Mouse (Mus musculus) retina, embryonic 14.5 days (tissue): ENCODE results near the gene Ccdc57.
"Not testable (repeated sequence)": the region's sequence is repeated elsewhere in the genome, so short reads cannot be mapped to it uniquely, and the experiment has no call there.

Experiments
- DNase-seq: peaks from one replicate; pipeline ENCODE4 v3.0.0-alpha.2; 2015; ENCODE audit warnings: low spot score

Ccdc57 gene

DNA sequence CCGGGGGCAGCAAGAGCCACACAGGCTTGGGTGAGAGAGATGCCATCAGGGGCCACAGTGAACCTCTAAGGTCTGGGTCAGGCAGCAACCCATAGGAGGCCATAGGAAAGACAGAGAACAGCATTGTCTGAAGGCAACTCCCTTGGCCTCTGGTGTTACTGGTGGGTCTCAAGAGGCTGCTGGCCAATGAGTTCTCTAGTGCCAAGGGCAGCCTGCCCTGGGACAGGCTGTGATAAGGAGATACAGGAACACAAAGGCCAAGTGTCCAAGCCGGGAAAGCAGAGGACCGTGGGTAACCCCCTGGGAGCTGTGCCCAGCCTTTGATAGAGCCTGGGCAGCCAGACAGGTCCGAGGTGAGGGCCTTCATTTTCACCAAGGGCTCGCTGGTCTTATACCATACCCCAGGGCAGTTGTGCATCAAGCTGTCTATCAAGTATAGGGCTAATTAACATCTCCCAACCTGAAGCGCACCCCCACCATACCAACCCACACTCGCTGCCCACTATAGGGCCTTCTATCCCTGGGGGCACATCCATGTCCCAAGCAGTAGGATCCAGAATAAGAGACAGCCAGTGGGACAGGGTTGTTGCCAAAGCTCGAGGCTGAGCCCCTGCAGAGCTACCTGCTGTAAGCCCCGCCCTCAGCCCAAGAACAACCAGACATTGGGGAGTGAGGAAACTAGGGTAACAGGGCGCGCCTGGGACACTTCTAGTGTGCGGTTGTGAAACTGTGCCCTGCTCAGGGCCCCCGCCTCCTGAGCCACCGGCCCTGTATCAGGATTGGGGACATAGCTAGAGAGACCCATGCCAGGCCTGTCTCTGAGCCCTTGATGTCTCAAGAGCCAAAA lies 111.4 kb downstream of the Ccdc57 start:
- no peak for DNase-seq

DNA sequence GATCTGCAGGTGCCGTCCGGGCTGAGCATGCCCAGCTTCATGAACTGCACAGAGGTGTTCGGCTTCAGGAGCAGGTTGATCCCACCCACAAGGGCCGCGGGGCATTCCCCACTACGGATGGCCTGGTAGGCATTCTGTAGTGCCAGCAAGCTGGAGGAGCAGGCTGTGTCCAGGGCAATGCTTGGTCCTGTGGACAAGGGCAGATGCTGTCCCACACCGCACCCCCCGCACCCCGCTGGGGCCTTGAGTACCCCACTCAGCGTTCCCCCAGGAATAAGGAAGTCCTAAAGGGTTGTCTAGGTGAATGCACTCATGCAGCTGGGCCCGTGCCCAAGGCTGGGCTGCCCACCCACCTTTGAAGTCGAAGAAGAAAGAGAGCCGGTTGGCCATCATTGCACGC lies 112.1 kb downstream of the Ccdc57 start:
- no peak for DNase-seq

DNA sequence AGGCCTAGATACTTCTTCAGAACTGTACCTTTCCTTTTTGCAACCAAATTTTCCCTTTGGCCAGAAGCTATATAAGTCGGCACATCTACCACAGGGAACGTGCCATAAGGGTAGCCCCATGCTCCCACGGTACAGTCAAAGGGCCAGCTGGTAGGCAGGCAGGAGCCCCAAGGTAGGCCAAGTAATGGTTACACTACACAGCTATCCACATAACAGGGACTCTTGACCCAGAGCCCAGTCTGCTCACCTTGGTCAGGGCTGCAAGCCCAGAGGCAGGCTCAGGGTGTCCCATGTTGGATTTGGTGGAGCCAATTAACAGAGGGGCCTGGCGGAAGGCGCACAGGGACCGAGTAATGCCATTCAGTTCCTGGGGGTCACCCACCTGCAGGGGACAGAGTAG lies 113.1 kb downstream of the Ccdc57 start:
- no peak for DNase-seq

DNA sequence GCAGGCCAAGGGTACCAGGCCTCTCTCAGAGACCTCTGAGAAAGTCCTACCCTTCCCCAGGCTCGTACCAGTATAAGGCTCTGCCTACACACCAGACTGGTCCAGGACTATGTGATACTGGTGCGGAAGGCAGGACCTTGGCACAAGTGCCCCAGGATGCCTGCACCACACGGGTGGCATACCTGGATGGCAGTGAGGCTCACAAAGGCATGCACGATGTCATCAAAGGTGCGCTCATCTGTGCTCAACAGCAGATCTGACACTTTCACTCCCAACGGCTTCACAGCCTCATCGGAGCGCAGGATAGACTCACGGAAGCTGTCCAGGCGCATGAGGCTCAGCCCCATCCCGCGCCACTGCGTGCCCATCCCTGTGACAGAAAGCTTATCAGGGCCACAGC lies 114.4 kb downstream of the Ccdc57 start:
- no peak for DNase-seq

DNA sequence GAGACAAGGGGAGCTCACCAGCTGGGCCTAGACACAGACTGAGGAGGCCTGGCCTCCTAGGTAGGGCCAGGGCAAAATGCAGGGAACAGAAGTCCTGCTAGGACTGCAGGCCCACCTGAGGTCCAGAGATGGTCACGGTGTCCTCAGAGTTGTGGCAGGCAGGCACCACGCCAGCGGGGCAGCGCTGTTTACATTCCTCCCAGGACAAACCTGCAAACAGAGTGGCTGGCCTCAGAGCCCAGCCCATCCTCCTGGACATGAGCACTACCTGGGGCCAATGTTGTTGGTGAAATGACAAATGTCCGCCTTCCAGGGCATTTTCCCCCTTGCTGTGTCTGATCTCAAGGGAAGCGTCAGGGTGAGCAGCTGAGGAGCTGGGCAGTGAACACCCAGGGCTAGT lies 115.3 kb downstream of the Ccdc57 start:
- DNase-seq = no peak

DNA sequence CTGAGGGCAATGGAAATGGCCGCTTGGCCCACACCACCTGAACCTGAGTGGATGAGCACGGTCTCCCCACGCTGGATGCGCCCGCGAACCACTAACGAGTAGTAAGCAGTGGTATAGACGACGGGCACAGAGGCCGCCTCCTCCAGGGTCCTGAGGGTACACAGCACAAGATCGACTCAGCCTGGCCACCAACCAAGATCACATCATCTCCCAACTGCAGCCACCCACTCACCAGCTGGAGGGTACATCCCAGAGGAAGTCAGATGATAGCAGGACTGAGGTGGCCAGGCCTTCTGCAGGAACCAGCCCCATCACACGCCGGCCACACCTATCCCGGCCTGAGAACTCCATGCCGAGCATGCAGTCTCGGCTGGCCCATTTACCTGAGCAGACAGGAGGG lies 120.6 kb downstream of the Ccdc57 start:
- no peak for DNase-seq

DNA sequence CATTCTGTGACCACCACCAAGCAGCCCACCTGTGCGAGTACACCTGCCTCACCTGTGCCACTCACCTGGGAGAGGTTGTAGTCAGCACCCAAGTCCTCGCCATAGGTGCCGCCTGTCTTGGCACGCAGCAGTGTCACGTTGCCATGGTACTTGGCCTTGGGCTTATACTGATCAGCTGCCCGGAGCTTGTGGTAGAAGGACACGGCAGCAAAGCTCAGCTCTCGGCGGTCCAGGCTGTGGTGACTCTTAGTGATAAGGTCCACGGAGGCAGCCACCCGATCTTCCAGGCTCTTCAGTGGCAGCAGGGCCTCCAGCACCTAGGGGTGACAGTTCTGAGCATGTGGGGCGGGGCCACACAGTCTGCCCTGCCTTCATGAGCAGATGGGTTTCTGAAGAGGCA lies 124.7 kb downstream of the Ccdc57 start:
- DNase-seq = no peak

DNA sequence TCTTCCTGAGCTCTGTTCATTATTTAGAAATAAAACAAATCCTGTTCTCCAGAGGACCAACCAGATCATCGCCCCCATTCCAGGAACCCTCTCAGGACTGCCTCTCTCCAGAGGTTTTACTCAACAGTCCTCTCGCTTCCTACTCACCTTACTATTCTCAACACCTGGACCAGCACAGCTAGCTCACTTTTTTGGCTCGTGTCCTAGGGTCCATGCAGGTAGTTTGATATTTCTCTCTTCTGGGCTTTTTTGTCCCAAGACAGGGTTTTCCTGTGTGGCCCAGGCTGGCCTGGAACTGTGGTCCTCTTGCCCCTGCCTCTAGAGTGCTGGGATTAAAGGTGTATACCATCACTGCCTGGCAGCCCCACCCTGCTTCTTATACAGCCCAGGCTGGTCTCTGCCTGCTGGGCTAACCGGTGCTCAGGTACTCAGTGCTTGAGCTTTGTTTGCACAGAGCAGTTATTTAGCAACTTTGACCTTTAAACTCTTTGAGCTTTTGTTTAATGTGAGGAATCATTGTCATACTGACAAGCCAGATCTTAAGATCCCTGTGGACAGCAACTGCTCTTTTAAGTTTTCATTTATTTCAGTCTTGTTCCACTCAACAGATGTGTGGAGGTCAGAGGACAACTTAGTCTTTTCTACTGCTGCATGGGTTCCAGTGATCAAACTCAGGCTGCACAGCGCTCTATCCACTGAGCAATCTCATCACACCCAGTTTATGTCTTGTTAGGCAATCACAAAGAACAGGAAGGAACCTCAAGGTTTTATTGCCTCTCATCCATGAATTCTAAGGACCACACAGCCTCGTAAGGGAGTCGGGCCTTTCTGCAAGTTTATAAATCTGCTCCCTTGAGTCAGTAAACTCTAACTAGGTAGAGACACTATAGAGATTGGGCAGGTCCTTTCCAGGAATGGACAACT lies 127.0 kb downstream of the Ccdc57 start:
- no peak for DNase-seq

DNA sequence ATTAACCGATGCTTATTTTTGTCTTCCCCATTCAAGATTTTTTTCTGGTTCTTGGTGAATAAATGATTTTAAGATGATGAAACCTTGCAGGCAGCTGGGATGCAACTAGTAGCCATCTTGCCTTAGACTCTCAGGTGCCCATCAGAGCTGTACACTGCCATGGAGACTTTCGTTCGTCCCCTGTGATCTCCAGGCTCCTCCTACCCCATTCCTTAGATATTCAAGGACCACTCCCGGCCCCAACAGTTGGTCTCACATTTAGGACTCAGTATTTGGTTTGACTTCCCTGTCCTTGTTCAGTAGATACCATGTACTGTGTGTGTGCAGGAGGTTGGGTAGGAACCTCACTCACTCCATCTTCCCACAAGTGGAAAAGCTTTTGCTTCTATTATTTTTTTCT lies 127.9 kb downstream of the Ccdc57 start:
- DNase-seq = no peak

DNA sequence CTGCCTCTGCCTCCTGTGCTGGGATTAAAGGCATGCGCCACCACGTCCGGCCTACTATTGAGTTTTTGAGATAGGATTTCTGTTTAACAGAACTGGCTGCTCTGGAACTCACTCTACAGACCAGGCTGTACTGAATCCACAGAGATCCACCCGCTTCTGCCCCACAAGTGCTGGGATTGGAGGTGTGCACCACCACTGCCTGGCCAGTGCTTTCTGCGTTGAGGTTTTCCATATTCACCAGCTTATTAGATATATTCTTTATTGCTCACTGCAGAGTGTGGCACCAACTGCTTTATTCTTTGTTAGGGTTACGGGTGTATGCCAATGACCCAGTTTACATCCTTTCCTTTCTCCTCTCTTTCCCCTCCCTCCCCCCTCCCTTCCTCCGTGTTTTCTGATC lies 128.4 kb downstream of the Ccdc57 start:
- DNase-seq = no peak

DNA sequence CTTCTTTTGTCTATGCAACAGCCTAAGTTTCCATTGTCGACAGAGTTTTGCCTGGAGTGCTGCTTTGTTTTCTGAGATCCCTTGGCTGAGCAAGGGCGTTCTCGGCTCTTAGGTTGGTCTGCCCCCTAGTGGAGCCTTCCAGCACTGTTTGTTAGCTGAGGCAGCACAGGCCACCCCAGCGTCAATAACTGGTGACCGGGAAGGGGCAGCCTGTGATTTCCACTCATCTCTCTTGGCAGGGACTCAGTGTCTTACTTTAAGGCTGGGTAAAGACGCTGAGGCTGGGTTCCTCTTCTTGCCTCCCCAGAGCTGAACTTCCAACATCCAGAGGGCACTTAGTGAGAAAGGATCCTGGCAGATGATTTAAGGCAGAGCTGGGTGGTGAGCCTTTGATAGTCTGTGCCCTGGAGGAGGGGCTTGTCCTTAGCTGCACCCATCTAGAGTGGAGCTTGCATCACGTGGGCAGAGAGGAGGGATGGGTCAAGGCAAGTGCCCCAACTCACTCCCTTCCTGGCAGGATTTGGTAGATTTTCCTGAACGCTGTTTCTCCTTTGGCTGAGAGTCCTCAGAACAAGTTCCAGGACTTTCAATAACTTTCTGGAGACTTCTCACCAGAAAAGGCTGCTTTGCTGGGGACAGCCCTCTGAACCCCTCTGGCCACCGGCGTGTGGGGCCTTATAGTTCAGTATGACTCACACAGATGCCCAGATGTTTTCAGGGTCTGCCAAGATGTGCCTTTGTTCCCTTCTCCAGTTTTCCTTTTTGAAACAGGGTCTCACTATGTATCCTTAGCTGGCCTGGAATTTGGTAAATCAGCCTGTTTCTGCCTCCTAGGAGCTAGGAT lies 132.4 kb downstream of the Ccdc57 start:
- peak; percentile 97 for DNase-seq

DNA sequence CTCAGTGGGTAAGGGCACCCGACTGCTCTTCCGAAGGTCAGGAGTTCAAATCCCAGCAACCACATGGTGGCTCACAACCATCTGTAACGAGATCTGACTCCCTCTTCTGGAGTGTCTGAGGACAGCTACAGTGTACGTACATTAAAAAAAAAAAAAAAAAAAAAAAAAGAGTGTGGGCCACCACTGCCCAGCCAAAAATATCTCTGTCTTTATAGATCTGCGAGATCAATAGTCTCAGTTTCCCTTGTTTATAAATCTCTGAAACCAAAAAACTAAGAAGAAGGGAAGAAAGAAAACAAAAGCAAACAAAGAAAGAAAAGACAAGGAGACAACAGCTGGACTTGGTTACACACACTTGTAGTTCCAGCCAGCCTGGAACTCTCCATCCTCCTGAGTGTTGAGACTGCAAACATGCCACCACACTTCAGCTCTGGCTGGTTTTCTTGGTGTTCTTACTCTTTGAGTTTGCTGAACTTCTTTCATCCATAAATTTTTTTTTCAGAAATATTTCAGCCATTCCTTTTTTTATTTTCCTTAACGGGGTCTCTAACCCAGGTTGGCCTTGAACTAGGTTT lies 133.3 kb downstream of the Ccdc57 start:
- DNase-seq = no peak

DNA sequence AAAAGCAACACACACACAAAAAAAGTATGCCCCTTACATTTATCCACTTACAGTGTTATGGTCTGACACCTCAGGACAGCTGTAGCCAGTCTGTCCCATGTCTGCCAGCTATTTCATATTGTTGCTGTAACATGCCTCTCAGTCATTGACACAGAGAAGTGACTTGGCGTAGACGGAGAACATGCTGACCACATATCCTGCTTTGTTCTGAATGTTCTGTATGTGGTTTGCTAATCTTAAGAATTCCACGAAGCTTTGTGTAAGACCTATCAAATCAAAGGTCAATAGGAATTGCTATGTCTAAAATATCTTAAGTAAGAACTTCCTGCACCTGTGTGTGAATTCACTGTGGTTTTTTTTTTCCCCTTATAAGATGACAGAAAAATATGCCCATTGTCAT lies 134.4 kb downstream of the Ccdc57 start:
- DNase-seq = no peak

DNA sequence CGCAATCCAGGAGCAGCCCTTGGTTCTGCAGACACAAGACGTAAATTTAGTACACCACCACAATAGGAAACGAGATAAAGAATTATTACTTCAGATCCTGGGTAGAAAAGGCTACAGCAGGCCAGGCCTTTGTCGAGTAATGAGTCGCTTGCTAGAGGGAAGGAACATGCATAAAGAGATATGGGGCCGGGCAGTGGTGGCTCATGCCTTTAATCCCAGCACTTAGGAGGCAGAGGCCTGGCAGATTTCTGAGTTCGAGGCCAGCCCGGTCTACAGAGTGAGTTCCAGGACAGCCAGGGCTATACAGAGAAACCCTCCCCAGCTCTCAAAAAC lies 136.1 kb downstream of the Ccdc57 start:
- no peak for DNase-seq

DNA sequence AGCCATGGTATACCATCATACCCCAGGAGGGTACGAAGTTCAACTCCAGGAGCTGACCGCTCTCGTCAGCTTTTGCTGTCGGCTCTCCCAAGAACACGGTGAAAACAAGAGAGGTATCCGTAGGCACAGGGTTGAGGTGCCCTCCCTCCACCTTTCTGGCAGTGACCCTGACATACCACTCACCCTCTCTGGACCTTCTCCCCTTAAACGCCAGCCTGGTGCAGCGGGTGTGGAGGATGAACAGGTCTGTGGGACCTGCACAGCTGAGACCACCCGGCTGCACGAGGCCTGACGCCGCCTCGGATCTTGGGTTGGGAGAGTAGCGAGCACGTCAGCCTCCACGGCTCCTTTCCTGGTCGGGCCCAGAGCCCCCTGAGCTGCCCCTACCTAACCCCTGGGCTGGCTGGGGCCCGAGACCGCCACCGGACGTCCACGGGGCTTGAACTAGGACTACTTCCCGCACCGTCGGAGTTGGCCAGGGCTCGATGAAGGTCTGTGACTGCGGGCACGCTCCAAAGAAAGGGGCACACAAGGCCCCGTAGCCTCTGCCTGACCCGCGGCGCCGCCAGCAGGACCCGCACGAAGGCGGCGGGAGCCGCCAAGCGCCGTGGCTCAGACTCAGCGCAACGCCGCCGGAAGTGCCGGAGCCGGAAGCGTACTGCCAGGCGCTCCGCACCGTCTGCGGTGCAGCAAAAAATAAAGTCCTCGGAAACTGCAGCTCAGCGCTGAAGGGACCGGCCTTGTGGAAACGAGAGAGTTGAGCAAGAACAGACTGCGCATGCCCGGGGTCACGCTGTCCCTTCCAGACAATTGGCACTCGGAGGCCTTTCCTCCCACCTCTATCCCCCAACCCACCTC lies 136.7 kb downstream of the Ccdc57 start, which contains the start of gene Dus1l:
Gene Dus1l, minus strand, starts transcription at position 648 of the 858 bp plus-strand sequence.
- peak; percentile 99 for DNase-seq

DNA sequence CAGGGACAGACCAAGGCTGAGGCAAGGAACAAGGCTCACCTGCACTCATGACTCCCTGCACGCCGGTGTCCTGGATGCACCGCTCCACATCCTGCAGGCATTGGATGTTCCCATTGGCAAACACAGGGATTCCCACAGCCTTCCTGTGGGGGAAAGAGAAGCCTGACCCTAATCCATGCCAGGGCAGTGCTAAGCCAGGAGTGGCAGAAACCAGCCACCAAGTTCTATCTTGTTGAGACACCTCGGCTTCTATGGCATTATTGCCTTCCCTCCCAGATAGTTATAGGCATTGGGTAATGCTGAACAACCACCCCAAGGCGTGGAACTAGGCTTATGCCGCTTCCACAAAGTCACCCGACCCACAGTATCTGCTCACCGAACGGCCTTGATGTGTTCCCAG lies 140.0 kb downstream of the Ccdc57 start:
- no peak for DNase-seq

DNA sequence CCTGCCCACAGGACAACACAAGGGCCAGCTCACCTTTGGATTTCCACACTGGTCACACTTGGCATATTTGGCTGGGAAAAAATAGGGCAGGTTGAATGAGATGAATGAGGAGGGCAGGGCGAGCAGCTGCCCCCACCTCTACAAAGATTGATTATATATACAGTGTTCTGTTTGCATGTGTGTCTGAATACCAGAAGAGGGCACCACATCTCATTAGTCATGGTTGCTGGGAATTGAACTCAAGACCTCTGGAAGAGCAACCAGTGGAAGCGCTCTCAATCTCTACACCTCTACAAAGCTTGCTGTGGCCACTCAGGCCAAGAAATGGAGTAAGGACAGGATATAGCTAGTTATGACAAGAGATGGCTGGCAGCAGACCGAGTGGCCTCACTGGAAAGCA lies 142.9 kb downstream of the Ccdc57 start:
- DNase-seq = no peak

DNA sequence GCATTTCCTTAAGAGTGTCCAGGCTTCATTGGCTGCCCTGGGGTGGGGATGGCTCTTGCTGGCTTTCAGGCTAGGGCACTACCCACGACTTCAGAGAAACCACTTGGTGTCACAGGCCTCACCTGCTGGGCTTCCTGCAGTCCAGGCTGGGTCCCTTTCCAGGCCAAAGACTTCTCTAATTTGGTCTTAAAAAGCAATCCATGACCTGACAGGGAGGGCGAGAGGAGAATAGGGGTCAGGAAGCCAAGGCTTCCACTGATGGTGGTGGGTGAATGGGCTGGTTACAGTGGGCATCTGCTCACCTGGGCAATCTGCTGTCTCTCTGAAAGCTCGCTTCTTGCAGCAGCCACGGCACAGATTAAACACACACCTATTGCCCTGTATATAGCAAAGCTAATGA lies 143.3 kb downstream of the Ccdc57 start:
- no peak for DNase-seq

DNA sequence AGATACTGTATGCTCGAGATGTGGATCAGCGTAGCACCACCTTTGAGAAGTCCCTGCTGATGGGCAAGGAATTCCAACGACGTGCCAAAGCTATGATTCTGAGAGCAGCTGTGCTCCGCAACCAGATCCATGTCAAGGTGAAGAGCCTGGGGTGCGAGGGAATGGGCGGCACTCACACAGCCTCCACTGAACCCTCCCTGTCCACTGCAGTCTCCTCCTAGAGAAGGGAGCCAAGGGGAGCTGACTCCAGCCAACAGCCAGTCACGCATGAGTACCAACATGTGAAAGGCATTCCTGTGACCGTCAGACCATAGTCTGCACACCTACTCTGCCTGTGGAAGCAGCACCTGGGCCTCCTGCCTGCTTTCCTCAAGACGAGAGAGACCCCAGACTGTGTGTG lies 144.2 kb downstream of the Ccdc57 start:
- not testable (repeated sequence) for DNase-seq

DNA sequence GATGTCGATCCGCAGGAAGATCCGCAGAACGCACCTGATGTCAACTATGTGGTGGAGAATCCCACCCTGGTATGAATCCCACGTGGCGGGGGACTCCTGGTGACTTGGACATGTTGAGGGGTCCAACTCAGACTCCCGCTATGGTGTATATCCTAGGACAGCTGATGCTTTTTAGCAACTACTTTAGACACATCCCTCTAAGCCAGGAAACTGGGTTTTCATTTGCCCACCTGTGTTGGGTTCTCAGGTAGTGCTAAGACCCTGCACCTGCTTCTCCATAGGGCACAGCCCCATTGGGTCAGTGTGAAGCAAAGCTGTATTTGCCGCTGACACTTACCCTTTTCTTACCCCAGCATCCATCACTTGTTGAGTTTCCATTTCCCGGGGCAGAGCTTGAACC lies 147.5 kb downstream of the Ccdc57 start:
- no peak for DNase-seq
